Mouse (Mus musculus) lung, adult 10 weeks (tissue): ENCODE results near the gene Gm2237. TPM values are rescaled to one million over a fixed set of nuclear protein-coding genes. Genes with fewer than 3 reads are reported as not detected.

Source experiments
- polyA plus RNA-seq: library from polyadenylated mRNA; stranded (reverse); fragments of 350-450 nt; fragmentation: Illumina TruSeq; extraction: RNeasy Lipid Tissue Mini Kit (QIAGEN cat#74804); gene quantifications from one replicate; pipeline ENCODE4 v1.2.3, GENCODE M21; 2014; ENCODE audit warnings: low read depth, low replicate concordance; ENCODE audit not compliant: insufficient read depth

Gm2237 gene
- polyA plus RNA-seq = 0.43 TPM

DNA sequence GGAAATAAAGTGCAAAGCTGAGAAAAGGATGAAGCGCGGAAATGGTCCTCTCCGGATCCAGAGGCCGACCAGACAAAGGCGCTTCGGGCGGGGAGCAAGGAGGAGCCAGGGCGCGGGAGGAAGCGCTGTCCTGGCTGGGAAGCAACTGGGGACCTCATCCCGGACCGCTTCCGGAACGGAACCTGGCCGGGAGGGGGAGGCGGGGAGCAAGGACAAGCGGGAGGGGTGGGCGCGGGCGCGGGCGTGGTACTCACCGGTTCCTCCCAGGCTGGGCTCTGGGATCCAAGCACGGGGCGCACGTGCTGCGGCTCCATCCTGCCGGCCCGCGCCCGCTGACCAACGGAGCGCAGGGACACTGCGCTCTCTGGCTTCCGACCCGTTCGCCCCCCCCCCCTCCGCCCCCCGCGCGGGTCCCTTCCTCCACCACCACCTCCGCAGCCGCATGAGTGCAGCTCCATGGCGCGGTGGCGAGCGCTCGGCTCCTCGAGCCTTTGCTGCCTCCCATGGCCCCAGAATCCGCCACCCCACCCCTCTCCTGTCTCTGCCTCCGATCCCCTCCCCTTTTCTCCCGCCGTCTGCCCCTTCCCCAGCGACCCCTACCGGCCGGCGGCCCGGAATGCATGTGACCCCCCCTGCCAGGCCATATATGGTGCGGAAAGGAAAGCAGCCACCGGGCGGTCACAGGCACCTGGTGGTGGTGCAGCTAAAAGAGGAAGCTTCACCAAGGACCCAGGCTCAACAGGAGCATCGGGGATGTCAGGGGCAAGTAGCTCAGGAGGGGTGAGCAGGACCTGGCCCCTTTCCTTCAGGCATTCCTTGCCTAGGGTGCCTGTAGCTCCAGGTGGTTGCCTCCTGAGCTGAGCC, at the start of gene Gm2237:
Gm2237 (minus strand) TSS at position 332 of the 864 bp plus-strand sequence.

DNA sequence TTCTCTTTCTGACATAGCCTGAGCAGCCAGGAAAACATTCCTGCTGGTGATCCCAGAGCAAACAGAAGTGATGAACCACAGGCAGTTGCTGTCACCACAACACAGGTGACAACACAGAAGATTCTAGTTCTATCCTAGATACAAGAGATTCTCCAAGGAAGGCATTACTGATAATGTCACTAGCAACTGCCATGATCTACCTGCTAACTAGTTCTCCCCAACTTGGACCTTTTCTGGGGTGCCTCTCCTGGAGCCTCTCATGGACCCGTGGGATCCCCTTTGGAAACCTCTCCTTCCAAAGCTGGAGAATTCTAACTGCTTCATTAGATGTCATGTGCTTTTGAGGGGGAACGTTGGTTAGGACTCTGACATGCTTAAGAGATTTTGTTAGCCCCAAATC, 17.5 kb upstream of the Gm2237 start, which contains the start of gene Gm5458:
Gm5458 (minus strand) TSS at position 101 of the 400 bp plus-strand sequence.

DNA sequence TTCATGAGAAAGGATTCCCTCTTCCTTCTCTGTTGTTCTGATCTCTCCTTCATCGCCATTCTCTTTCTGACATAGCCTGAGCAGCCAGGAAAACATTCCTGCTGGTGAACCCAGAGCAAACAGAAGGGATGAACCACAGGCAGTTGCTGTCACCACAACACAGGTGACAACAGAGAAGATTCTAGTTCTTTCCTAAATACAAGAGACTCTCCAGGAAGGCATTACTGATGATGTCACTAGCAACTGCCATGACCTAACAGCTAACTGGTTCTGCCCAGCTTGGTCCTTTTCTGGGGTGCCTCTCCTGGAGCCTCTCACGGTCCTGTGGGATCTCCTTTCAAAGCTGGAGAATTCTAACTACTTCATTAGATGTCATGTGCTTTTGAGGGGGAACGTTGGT, 35.1 kb downstream of the Gm2237 start, which contains the start of gene Gm2244:
Gm2244 (minus strand) TSS at position 101 of the 400 bp plus-strand sequence.

Other genes starting within 250 kb of the Gm2237 start
- not detected for gene Gm21738, start 166.2 kb downstream of the Gm2237 start, polyA plus RNA-seq
- gene Gm2244, start 35.2 kb downstream of the Gm2237 start, polyA plus RNA-seq = not detected
- gene Gm5458, start 17.4 kb upstream of the Gm2237 start, polyA plus RNA-seq = not detected
- gene Nid2, start 166.1 kb upstream of the Gm2237 start, polyA plus RNA-seq = 3.1 TPM
- 103 TPM for gene Rtraf, start 238.7 kb upstream of the Gm2237 start, polyA plus RNA-seq